Mouse (Mus musculus): ENCODE measurements around the gene Cct8l1.

Cct8l1 gene

GRCm38 (mm10) chr5:25515767-25516166, at the start of gene Cct8l1:
Gene Cct8l1, plus strand, starts transcription at chr5:25516067.
- no peak for DNase-seq (ENCODE audit: extremely low spot score)

GRCm38 (mm10) chr5:25472070-25472469, 43.8 kb upstream of the Cct8l1 start:
- peak; percentile 18 for DNase-seq (ENCODE audit: extremely low spot score)

GRCm38 (mm10) chr5:25475789-25476188, 40.1 kb upstream of the Cct8l1 start:
- no peak for DNase-seq (ENCODE audit: extremely low spot score)

GRCm38 (mm10) chr5:25478863-25479262, 37.0 kb upstream of the Cct8l1 start:
- no peak for DNase-seq (ENCODE audit: extremely low spot score)

GRCm38 (mm10) chr5:25496652-25497051, 19.2 kb upstream of the Cct8l1 start:
- DNase-seq (ENCODE audit: extremely low spot score) = no peak

- DNase-seq (ENCODE audit: extremely low spot score) = peak; percentile 12
Measured at GRCm38 (mm10) chr5:25497369-25497719, 18.5 kb upstream of the Cct8l1 start.

GRCm38 (mm10) chr5:25497720-25498345, 18.0 kb upstream of the Cct8l1 start:
- peak; percentile 59 for DNase-seq (ENCODE audit: extremely low spot score)

GRCm38 (mm10) chr5:25498346-25498820, 17.5 kb upstream of the Cct8l1 start, which contains the start of gene Kmt2c:
Gene Kmt2c, minus strand, starts transcription at chr5:25498783.
- peak; percentile 81 for DNase-seq (ENCODE audit: extremely low spot score)

- DNase-seq (ENCODE audit: extremely low spot score) = no peak
Measured at GRCm38 (mm10) chr5:25498821-25499422, 16.9 kb upstream of the Cct8l1 start.

GRCm38 (mm10) chr5:25499423-25500398, 16.2 kb upstream of the Cct8l1 start:
- DNase-seq (ENCODE audit: extremely low spot score) = peak; percentile 96

GRCm38 (mm10) chr5:25500686-25501085, 15.2 kb upstream of the Cct8l1 start:
- DNase-seq (ENCODE audit: extremely low spot score) = no peak

GRCm38 (mm10) chr5:25506041-25506440, 9.8 kb upstream of the Cct8l1 start:
- DNase-seq (ENCODE audit: extremely low spot score) = no peak

- DNase-seq (ENCODE audit: extremely low spot score) = no peak
Measured at GRCm38 (mm10) chr5:25516301-25516895, 531 bp downstream of the Cct8l1 start.

GRCm38 (mm10) chr5:25517550-25517949, 1.7 kb downstream of the Cct8l1 start:
- DNase-seq (ENCODE audit: extremely low spot score) = no peak

- no peak for DNase-seq (ENCODE audit: extremely low spot score)
Measured at GRCm38 (mm10) chr5:25519820-25520219, 4.0 kb downstream of the Cct8l1 start.

GRCm38 (mm10) chr5:25521461-25521860, 5.6 kb downstream of the Cct8l1 start:
- DNase-seq (ENCODE audit: extremely low spot score) = no peak

- no peak for DNase-seq (ENCODE audit: extremely low spot score)
Measured at GRCm38 (mm10) chr5:25526116-25526515, 10.2 kb downstream of the Cct8l1 start.

- no peak for DNase-seq (ENCODE audit: extremely low spot score)
Measured at GRCm38 (mm10) chr5:25526926-25527325, 11.1 kb downstream of the Cct8l1 start.

- no peak for DNase-seq (ENCODE audit: extremely low spot score)
Measured at GRCm38 (mm10) chr5:25527971-25528370, 12.1 kb downstream of the Cct8l1 start.

- no peak for DNase-seq (ENCODE audit: extremely low spot score)
Measured at GRCm38 (mm10) chr5:25528851-25529528, 13.1 kb downstream of the Cct8l1 start.
